Mouse (Mus musculus): ENCODE data around the gene Gna14.

GRCm38 (mm10) chr19:16460831-16461230 is 25.3 kb downstream of the Gna14 start:
- TF ChIP-seq CTCF (IDR thresholded peaks at IDR 0.05; ENCODE audit: borderline replicate concordance, insufficient read depth, low read depth, low read length) (no peak), POLR2A (IDR thresholded peaks at IDR 0.05; ENCODE audit: borderline replicate concordance, insufficient read depth, low read length) (no peak)

All from cerebellum, adult 2 months (tissue).